Mouse (Mus musculus): ENCODE results near the gene Vamp2.

DNA sequence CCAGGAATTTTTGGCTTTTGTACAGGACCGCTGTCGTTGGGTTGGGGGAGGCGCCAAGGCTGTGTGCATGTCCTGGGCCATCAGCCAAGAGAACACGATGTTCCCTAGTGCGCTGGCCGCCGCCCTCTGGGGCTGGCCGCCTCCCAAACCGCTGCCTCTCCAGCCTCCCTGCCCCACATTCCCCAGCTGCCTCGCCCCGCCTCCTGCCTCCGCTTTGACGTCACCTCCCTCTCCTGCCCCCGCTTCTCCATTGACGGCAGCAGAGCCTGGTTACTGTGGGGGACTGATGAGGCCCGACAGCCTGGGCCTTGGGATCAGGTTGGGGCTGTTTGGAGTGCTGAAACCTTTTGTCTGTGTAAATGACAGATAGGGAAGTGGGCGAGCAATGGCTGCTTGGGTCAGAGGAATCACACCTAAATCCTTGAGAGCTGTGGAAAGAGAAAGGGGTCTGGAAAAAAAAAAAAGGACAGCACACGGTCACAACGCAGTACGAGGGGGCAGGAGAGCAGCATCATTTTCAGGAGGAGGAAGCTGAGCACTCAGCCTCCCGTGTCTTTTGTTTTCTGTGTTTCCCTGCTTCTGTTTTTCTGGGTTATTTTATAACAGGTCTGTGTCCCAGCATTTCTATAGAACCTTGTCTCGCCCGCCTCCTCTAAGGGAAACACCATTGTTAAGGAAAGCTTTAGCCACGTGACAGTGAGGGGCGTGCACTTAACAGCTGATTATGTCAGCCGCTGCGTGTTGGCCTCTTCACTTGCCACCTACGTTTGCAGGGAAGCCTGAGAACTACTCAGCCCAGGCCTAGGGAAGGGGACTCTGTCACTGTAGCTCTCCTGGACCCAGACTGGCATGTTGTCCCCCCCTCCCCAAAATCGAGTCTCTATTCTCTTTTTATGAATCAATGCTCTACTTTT is 9.0 kb downstream of the Vamp2 start:
- no peak for TF ChIP-seq GATA1 (IDR thresholded peaks at IDR 0.05; ENCODE audit: borderline replicate concordance, low read length)
- no peak for TF ChIP-seq CTCF (IDR thresholded peaks at IDR 0.05; ENCODE audit: low read depth, low read length)

All from G1E (cell line).